Mouse (Mus musculus) heart, embryonic 12.5 days (tissue): Measurements from ENCODE around the gene Rgp1. TPM values are rescaled to one million over a fixed set of nuclear protein-coding genes. Genes with fewer than 3 reads are reported as not detected.

ENCODE experiments used
- microRNA-seq: library from miRNA; unstranded; fragments of <30 nt; microRNA quantifications from one replicate; pipeline ENCODE4, GENCODE M21; 2017
- polyA plus RNA-seq: library from polyadenylated mRNA; unstranded; fragments of >200 nt; fragmentation: Nextera tagmentation; extraction: Ambion mirVana; gene quantifications from 2 replicates; pipeline ENCODE4 v1.2.1, GENCODE M21; 2016

Rgp1 gene
- polyA plus RNA-seq, 1 experiment from 2014 or later: 20.4 TPM

Small RNAs within 50 kb of the gene (microRNA-seq; reads per million reads assigned to microRNA genes)
- not detected for gene Gm25262

Other genes starting within 250 kb of the Rgp1 start
- 14.1 and 15.7 TPM in 2 replicates for gene Rusc2, start 196.7 kb upstream of the Rgp1 start, polyA plus RNA-seq
- gene Fam166b, start 149.6 kb upstream of the Rgp1 start, polyA plus RNA-seq: 0.14 TPM in 1 of 2 replicates, not detected in the other
- 10.3 and 11.6 TPM in 2 replicates for gene Tesk1, start 136.8 kb upstream of the Rgp1 start, polyA plus RNA-seq
- 0.82 and 2.0 TPM in 2 replicates for gene Cd72, start 124.1 kb upstream of the Rgp1 start, polyA plus RNA-seq
- not detected in 2 replicates for gene Sit1, start 95.0 kb upstream of the Rgp1 start, polyA plus RNA-seq
- 63.6 and 66.4 TPM in 2 replicates for gene Ccdc107, start 85.8 kb upstream of the Rgp1 start, polyA plus RNA-seq
- 37.7 and 38.7 TPM in 2 replicates for gene Arhgef39, start 79.0 kb upstream of the Rgp1 start, polyA plus RNA-seq
- gene Car9, start 71.7 kb upstream of the Rgp1 start, polyA plus RNA-seq: 1.6 and 2.0 TPM in 2 replicates
- gene Tpm2, start 55.0 kb upstream of the Rgp1 start, polyA plus RNA-seq: 153 and 155 TPM in 2 replicates
- 57.2 and 61.2 TPM in 2 replicates for gene Creb3, start 16.4 kb upstream of the Rgp1 start, polyA plus RNA-seq
- gene Tln1, start 16.0 kb upstream of the Rgp1 start, polyA plus RNA-seq: 117 and 124 TPM in 2 replicates
- 25.5 and 25.8 TPM in 2 replicates for gene Gba2, start 158 bp downstream of the Rgp1 start, polyA plus RNA-seq
- 0.50 and 1.3 TPM in 2 replicates for gene Msmp, start 5.8 kb downstream of the Rgp1 start, polyA plus RNA-seq
- gene Npr2, start 53.2 kb downstream of the Rgp1 start, polyA plus RNA-seq: 11.0 and 11.2 TPM in 2 replicates
- gene Spag8, start 74.9 kb downstream of the Rgp1 start, polyA plus RNA-seq: 0.40 and 0.51 TPM in 2 replicates
- gene Hint2, start 77.8 kb downstream of the Rgp1 start, polyA plus RNA-seq: 130 and 139 TPM in 2 replicates
- 5.1 and 5.6 TPM in 2 replicates for gene Tmem8b, start 90.3 kb downstream of the Rgp1 start, polyA plus RNA-seq
- 3.8 and 3.9 TPM in 2 replicates for gene Fam221b, start 90.4 kb downstream of the Rgp1 start, polyA plus RNA-seq
- gene Olfr70, start 122.1 kb downstream of the Rgp1 start, polyA plus RNA-seq: not detected in 2 replicates
- gene Olfr71, start 131.5 kb downstream of the Rgp1 start, polyA plus RNA-seq: not detected in 2 replicates
- gene Hrct1, start 148.5 kb downstream of the Rgp1 start, polyA plus RNA-seq: 0.96 and 1.0 TPM in 2 replicates
- gene Spaar, start 151.3 kb downstream of the Rgp1 start, polyA plus RNA-seq: 0.15 and 0.35 TPM in 2 replicates
- gene Olfr159, start 192.3 kb downstream of the Rgp1 start, polyA plus RNA-seq: not detected in 2 replicates
- not detected in 2 replicates for gene Olfr156, start 245.2 kb downstream of the Rgp1 start, polyA plus RNA-seq